Mouse (Mus musculus): Measurements from ENCODE around the gene Napsa. TPM values are rescaled to one million over a fixed set of nuclear protein-coding genes. Genes with fewer than 3 reads are reported as not detected.

Napsa gene
- polyA plus RNA-seq, 1 experiment from 2014 or later: 83.8 TPM

DNA sequence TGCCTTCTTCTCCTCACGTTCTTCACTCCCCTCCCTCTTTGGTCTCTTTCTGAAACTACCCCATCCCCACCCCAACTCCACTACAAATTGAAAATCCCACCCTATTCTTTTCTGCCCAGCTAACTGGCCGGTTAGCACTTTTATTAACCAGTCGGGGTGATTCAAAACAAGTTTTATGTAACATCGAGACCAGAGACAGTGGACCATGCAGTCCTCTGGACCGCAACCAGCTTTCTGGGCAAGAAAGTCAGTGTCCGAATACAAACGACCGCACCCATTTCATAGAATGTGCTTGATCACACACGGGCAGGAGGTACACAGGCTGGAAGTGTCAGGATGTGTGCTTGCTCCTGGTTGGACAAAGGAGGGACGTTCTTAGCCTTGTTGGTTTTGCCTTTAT lies 7.7 kb upstream of the Napsa start:
- H3K9ac ChIP-seq (replicated peaks; ENCODE audit: low read length): no peak overlapping the region
- no peak overlapping the region for H3K4me3 ChIP-seq (ENCODE audit: low read length)
- WGBS: 80% methylated on average over 10 of the region's 10 CpGs
- H3K9me3 ChIP-seq (ENCODE audit: low read length): no peaks in the 10 kb centered on the region
- no peaks in the 10 kb centered on the region for H3K27me3 ChIP-seq (ENCODE audit: insufficient read depth, low read length)
- H3K4me2 ChIP-seq (replicated peaks; ENCODE audit: low read depth, low read length): no peak overlapping the region
- no peak for ATAC-seq (ENCODE audit: low FRiP score, low TSS enrichment)
- H3K36me3 ChIP-seq (ENCODE audit: insufficient read depth, low read length): no peaks in the 10 kb centered on the region
- no peaks in the 10 kb centered on the region for H3K4me1 ChIP-seq (ENCODE audit: insufficient read depth, low read length)
- H3K27ac ChIP-seq (ENCODE audit: low read length): no peak overlapping the region

- WGBS: 78% methylated on average over 6 of the region's 6 CpGs
- Histone ChIP-seq H3K36me3 (ENCODE audit: insufficient read depth, low read length) (no peaks in the 10 kb centered on the region), H3K9ac (replicated peaks; ENCODE audit: low read length) (no peak overlapping the region), H3K27ac (ENCODE audit: low read length) (no peak overlapping the region), H3K4me3 (ENCODE audit: low read length) (no peak overlapping the region), H3K4me2 (replicated peaks; ENCODE audit: low read depth, low read length) (no peak overlapping the region), H3K9me3 (ENCODE audit: low read length) (no peaks in the 10 kb centered on the region), H3K4me1 (ENCODE audit: insufficient read depth, low read length) (no peaks in the 10 kb centered on the region), H3K27me3 (ENCODE audit: insufficient read depth, low read length) (no peaks in the 10 kb centered on the region)
- ATAC-seq (ENCODE audit: low FRiP score, low TSS enrichment): no peak
Observed at GRCm38 (mm10) chr7:44565414-44565813, 6.8 kb upstream of the Napsa start.

DNA sequence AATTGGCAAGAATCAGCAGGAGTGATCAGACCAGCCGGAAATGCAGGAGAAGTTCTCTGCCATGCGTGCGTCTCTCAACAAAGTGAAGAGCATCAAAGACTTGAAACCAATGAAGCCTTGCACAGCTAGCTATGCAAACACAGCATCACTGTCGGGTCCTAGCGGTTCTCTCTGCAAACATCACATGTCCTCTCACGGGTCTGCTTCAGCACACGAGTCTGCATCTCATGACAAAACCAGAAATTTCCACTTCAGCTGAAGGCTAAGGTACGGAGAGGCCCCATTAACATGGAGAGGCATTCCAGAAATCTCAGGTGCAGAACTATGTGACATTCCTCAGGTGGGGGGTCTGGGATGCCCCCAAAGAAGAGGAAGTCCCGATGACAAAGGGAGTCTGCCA lies 3.4 kb upstream of the Napsa start:
- Histone ChIP-seq H3K9ac (replicated peaks; ENCODE audit: low read length) (no peak overlapping the region), H3K36me3 (ENCODE audit: insufficient read depth, low read length) (no peaks in the 10 kb centered on the region), H3K4me3 (ENCODE audit: low read length) (no peak overlapping the region), H3K27ac (ENCODE audit: low read length) (no peak overlapping the region), H3K27me3 (ENCODE audit: insufficient read depth, low read length) (no peaks in the 10 kb centered on the region), H3K9me3 (ENCODE audit: low read length) (no peaks in the 10 kb centered on the region), H3K4me2 (replicated peaks; ENCODE audit: low read depth, low read length) (no peak overlapping the region), H3K4me1 (ENCODE audit: insufficient read depth, low read length) (no peaks in the 10 kb centered on the region)
- 67% methylated on average over 9 of the region's 9 CpGs for WGBS
- no peak for ATAC-seq (ENCODE audit: low FRiP score, low TSS enrichment)

GRCm38 (mm10) chr7:44570989-44571388 lies 1.2 kb upstream of the Napsa start:
- H3K27ac ChIP-seq (ENCODE audit: low read length): no peak overlapping the region
- no peak for ATAC-seq (ENCODE audit: low FRiP score, low TSS enrichment)
- no peaks in the 10 kb centered on the region for H3K36me3 ChIP-seq (ENCODE audit: insufficient read depth, low read length)

DNA sequence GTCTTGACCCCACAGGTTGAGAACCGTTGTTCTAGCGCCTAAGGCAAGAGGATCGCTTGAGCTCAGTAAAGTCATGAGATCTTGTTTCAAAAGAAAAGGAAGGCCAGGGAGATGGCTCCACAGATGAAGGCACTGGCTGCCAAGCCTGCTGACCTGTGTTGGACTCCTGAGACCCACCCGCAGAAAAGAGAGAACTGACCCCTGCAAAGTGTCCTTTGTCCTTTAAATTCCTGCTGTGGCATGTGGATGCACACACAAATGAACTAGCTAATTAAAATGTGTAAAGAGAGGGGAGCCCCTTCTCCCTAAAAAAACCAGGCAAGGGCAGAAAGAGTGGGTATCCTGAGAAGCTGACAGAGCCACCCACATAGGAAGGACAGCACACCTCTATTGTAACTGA lies 369 bp upstream of the Napsa start:
- H3K9ac ChIP-seq (replicated peaks; ENCODE audit: low read length): no peak overlapping the region
- peak overlapping the region; percentile 16; the same call in 1 of the 2 replicates for H3K27ac ChIP-seq (ENCODE audit: low read length)
- H3K4me3 ChIP-seq (ENCODE audit: low read length): no peak overlapping the region
- H3K9me3 ChIP-seq (ENCODE audit: low read length): no peaks in the 10 kb centered on the region
- no peaks in the 10 kb centered on the region for H3K27me3 ChIP-seq (ENCODE audit: insufficient read depth, low read length)
- no peaks in the 10 kb centered on the region for H3K36me3 ChIP-seq (ENCODE audit: insufficient read depth, low read length)
- WGBS: 28% methylated on average over 4 of the region's 4 CpGs
- no peak overlapping the region for H3K4me2 ChIP-seq (replicated peaks; ENCODE audit: low read depth, low read length)
- peak; percentile 77; the same call in 1 of the 2 replicates for ATAC-seq (ENCODE audit: low FRiP score, low TSS enrichment)
- H3K4me1 ChIP-seq (ENCODE audit: insufficient read depth, low read length): no peaks in the 10 kb centered on the region

More at GRCm38 (mm10) chr7:44570989-44571388, 1.2 kb upstream of the Napsa start:
- Histone ChIP-seq H3K27me3 (ENCODE audit: insufficient read depth, low read length) (no peaks in the 10 kb centered on the region), H3K4me3 (ENCODE audit: low read length) (no peak overlapping the region), H3K4me1 (ENCODE audit: insufficient read depth, low read length) (no peaks in the 10 kb centered on the region), H3K4me2 (replicated peaks; ENCODE audit: low read depth, low read length) (no peak overlapping the region), H3K9me3 (ENCODE audit: low read length) (no peaks in the 10 kb centered on the region), H3K9ac (replicated peaks; ENCODE audit: low read length) (no peak overlapping the region)
- 83% methylated on average over 6 of the region's 6 CpGs for WGBS

DNA sequence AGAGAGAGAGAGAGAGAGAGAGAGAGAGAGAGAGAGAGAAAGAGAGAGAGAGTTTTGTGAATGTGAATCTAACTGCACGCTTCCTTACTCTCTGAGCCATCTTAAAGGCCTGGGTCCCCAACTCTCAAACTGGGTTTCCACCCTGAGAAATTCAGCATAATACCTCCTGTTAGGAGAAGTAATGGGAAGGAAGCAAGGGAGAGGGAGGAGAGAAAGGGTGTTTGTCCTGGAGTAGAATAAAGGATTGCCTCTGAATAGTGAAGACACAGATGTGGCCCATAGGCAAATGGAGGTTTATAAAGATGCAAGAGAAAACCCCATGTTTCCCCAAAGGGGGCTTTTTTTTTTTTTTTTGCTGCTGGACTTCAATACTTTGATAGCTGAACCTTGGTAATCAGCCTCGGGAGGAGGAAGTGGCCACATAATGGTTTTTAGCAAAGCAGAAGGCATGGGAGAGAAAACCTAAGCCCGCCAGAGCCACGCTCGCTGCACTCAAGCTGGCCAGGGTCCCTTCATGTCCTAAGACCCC lies 840 bp downstream of the Napsa start:
- H3K27me3 ChIP-seq (ENCODE audit: insufficient read depth, low read length): no peaks in the 10 kb centered on the region
- no peak overlapping the region for H3K27ac ChIP-seq (ENCODE audit: low read length)
- H3K4me3 ChIP-seq (ENCODE audit: low read length): no peak overlapping the region
- no peak for ATAC-seq (ENCODE audit: low FRiP score, low TSS enrichment)
- WGBS: 77% methylated on average over 5 of the region's 5 CpGs
- H3K4me2 ChIP-seq (replicated peaks; ENCODE audit: low read depth, low read length): no peak overlapping the region; the same call in 1 of the 2 replicates
- no peaks in the 10 kb centered on the region for H3K4me1 ChIP-seq (ENCODE audit: insufficient read depth, low read length)
- no peaks in the 10 kb centered on the region for H3K36me3 ChIP-seq (ENCODE audit: insufficient read depth, low read length)
- no peaks in the 10 kb centered on the region for H3K9me3 ChIP-seq (ENCODE audit: low read length)
- no peak overlapping the region for H3K9ac ChIP-seq (replicated peaks; ENCODE audit: low read length)

GRCm38 (mm10) chr7:44576333-44576844 lies 4.2 kb downstream of the Napsa start:
- Histone ChIP-seq H3K4me1 (ENCODE audit: insufficient read depth, low read length) (no peaks in the 10 kb centered on the region), H3K9ac (replicated peaks; ENCODE audit: low read length) (no peak overlapping the region), H3K4me2 (replicated peaks; ENCODE audit: low read depth, low read length) (no peak overlapping the region), H3K27me3 (ENCODE audit: insufficient read depth, low read length) (no peaks in the 10 kb centered on the region), H3K36me3 (ENCODE audit: insufficient read depth, low read length) (no peaks in the 10 kb centered on the region), H3K4me3 (ENCODE audit: low read length) (no peak overlapping the region), H3K27ac (ENCODE audit: low read length) (no peak overlapping the region), H3K9me3 (ENCODE audit: low read length) (0 out of 2 replicates have a peak, but pooled peaks cover 4% of the 10 kb centered on the region)
- no peak for ATAC-seq (ENCODE audit: low FRiP score, low TSS enrichment)
- 36% methylated on average over 5 of the region's 5 CpGs for WGBS

DNA sequence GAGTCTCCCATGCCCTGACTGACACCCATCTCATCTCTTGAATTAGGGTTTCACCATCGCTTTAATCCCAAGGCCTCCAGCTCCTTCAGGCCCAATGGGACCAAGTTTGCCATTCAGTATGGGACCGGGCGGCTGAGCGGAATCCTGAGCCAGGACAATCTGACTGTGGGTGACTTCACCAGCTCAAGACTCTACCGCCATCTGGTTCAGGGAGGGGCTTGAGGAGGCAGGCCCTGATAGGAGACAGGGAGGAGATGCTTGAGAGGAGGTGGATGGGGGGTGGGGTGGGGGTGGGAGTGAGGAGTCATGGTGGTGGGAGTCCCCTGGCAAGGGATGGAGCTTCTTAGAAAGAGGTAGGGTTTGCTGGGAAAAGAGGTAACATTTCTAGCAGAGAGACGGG lies 9.5 kb downstream of the Napsa start:
- no peak for ATAC-seq (ENCODE audit: low FRiP score, low TSS enrichment)
- Histone ChIP-seq H3K27ac (ENCODE audit: low read length) (no peak overlapping the region), H3K4me3 (ENCODE audit: low read length) (no peak overlapping the region), H3K9me3 (ENCODE audit: low read length) (0 out of 2 replicates have a peak, but pooled peaks cover 4% of the 10 kb centered on the region), H3K4me2 (replicated peaks; ENCODE audit: low read depth, low read length) (no peak overlapping the region), H3K9ac (replicated peaks; ENCODE audit: low read length) (no peak overlapping the region), H3K4me1 (ENCODE audit: insufficient read depth, low read length) (no peaks in the 10 kb centered on the region), H3K36me3 (ENCODE audit: insufficient read depth, low read length) (no peaks in the 10 kb centered on the region), H3K27me3 (ENCODE audit: insufficient read depth, low read length) (peaks cover 28% of the 10 kb centered on the region)
- WGBS: 80% methylated on average over 6 of the region's 6 CpGs

GRCm38 (mm10) chr7:44582709-44583108 lies 10.5 kb downstream of the Napsa start:
- Histone ChIP-seq H3K9me3 (ENCODE audit: low read length) (0 out of 2 replicates have a peak, but pooled peaks cover 4% of the 10 kb centered on the region), H3K4me2 (replicated peaks; ENCODE audit: low read depth, low read length) (no peak overlapping the region), H3K4me3 (ENCODE audit: low read length) (no peak overlapping the region), H3K9ac (replicated peaks; ENCODE audit: low read length) (no peak overlapping the region), H3K27ac (ENCODE audit: low read length) (no peak overlapping the region), H3K4me1 (ENCODE audit: insufficient read depth, low read length) (no peaks in the 10 kb centered on the region; the same call in 1 of the 2 replicates), H3K36me3 (ENCODE audit: insufficient read depth, low read length) (no peaks in the 10 kb centered on the region), H3K27me3 (ENCODE audit: insufficient read depth, low read length) (peaks cover 39% of the 10 kb centered on the region)
- WGBS: 59% methylated on average over 5 of the region's 5 CpGs
- no peak for ATAC-seq (ENCODE audit: low FRiP score, low TSS enrichment)

GRCm38 (mm10) chr7:44583146-44583545 lies 11.0 kb downstream of the Napsa start:
- no peaks in the 10 kb centered on the region for H3K36me3 ChIP-seq (ENCODE audit: insufficient read depth, low read length)
- no peak overlapping the region for H3K9ac ChIP-seq (replicated peaks; ENCODE audit: low read length)
- no peak overlapping the region for H3K4me3 ChIP-seq (ENCODE audit: low read length)
- H3K27ac ChIP-seq (ENCODE audit: low read length): no peak overlapping the region
- H3K9me3 ChIP-seq (ENCODE audit: low read length): 0 out of 2 replicates have a peak, but pooled peaks cover 4% of the 10 kb centered on the region
- no peak for ATAC-seq (ENCODE audit: low FRiP score, low TSS enrichment)
- peaks cover 2% of the 10 kb centered on the region; the same call in 1 of the 2 replicates for H3K4me1 ChIP-seq (ENCODE audit: insufficient read depth, low read length)
- peaks cover 44% of the 10 kb centered on the region for H3K27me3 ChIP-seq (ENCODE audit: insufficient read depth, low read length)
- H3K4me2 ChIP-seq (replicated peaks; ENCODE audit: low read depth, low read length): no peak overlapping the region
- 89% methylated on average over 1 of the region's 1 CpGs for WGBS
